Mouse (Mus musculus) frontal cortex, postnatal 14 days (tissue): ENCODE results near the gene Gtf2a1.
"Not testable (repeated sequence)": the region's sequence is repeated elsewhere in the genome, so short reads cannot be mapped to it uniquely, and the experiment has no call there.

ENCODE experiments used
- DNase-seq, 2 experiments: peaks; one replicate each; pipeline ENCODE4 v3.0.0; 2022; ENCODE audit warnings: low spot score in 2 of 2

Gtf2a1 gene

DNA sequence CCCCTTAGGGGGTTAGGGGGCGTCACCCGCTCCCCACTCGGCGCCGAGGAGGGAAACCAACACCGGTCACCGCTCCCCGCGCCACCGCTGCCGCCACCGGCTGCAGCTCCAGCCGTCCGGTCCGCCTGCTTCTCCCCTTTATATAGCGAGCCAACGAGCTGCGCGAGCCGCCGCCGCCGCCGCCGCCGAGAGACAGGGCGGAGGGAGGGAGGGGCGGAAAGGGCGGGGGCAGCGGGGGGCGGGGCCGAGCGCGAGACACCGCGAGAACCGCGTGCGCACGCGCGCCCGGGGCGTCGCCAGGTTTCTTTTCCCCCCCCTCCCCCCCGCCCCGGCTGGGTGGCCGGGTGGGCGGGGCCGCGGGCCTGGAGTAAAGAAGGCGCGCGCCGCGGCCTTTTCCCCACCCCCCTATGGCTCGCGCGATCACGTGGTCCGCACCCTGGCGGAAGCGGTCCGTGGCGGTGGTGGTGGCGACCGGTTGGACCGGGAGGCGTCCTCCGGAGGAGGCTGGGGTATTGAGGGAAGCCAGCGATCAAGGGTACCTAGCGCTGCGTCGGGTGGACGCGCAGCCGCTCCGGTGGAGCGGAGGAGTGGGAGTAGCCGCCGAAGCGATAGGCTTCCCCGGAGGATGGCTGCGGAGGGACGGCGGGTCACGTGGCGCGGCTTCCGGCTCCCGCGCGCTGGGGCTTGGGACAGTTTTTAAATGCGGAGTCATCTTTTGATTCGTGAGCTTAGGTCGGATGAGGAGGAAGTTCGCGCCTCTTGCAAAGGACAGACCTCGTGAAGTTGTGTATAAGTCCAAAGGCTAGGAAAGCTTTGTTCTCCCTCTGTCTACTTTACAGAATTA is at the start of gene Gtf2a1:
Gene Gtf2a1, minus strand, starts transcription at position 641 of the 844 bp plus-strand sequence.
- peak; percentile 87 to 88 for DNase-seq

DNA sequence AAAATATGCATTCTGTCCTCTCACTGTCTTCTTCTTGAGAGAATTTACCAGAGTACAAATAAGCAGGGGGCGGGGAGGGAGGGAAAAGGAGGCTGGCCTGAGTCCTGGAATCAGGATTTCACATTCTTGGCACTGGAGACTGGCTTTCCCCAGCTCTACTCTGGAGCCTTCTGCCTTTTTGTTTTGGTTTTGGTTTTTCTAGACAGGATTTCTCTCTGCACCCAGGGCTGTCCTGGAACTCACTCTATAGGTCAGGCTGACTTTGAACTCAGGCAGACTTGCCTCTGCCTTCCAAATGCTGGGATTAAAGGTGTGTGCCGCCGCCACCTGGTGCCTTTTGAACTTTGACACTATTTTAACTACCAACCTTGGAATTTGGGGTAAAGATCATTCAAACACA is 48.1 kb upstream of the Gtf2a1 start:
- no peak for DNase-seq

GRCm38 (mm10) chr12:91637136-91637909 is 47.0 kb upstream of the Gtf2a1 start:
- DNase-seq: no peak

- no peak for DNase-seq
Measured at GRCm38 (mm10) chr12:91626482-91626881, 36.2 kb upstream of the Gtf2a1 start.

DNA sequence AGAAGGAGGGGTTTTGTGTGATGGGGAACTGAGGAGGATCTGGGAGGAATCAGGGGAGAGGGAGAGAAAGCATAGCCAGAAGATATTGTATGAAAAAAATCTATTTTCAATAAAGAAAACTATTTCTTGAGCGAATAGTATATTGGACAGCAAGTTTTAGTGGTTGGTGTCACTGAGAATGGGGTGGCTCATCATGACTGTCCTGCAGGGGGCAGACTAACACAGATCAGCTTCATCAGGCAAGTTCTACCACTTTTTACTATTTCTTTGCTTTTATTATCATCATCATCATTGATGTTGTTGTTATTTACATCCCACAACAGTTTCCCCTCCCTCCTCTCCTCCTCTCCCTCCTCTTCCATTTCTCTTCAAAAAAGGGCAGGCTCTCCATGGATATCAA is 34.7 kb upstream of the Gtf2a1 start:
- DNase-seq: no peak

- DNase-seq: no peak
Measured at GRCm38 (mm10) chr12:91609425-91609824, 19.1 kb upstream of the Gtf2a1 start.

DNA sequence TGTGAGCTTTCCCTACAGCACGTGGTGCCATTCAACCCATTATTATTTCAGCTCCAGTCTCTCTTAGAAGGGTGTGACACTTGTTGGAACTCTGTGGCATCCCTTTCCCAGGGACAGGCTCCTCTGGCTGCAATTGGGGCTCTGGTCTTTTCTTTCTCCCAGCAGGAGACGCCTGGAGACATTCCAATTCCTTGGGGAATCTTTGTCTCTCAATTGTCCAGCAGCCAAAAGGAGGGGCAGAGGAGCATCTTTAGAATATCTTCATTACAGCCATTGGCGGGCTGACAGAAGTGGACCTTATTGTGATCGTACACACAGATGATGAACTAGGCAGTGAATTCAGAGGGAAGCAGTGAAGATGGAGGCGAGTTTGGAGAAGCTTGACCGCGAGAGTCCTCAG is 17.4 kb upstream of the Gtf2a1 start:
- DNase-seq: no peak

DNA sequence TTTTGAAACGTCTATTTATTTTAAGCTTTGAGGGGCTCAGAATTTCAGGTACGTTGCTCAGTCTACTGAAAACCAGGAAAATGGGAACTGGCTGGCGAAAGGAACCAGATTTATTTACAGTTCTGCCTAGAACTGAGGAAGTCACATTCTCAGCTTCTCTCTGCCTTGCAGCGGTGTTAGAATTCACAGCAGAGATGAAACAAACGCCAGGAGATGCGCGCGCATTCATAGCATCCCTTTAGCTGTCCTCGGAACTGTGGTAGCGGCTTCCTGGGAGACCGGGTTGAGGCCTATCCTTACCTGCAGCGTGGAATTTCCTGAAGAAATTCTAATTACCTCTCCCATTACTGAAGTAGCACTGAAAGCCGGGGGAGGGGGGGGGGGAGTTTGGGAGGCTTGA is 16.4 kb upstream of the Gtf2a1 start:
- no peak for DNase-seq

- no peak for DNase-seq
Measured at GRCm38 (mm10) chr12:91604600-91604999, 14.3 kb upstream of the Gtf2a1 start.

- DNase-seq: no peak
Measured at GRCm38 (mm10) chr12:91592128-91592527, 1.8 kb upstream of the Gtf2a1 start.

GRCm38 (mm10) chr12:91591191-91591590 is 904 bp upstream of the Gtf2a1 start:
- no peak for DNase-seq

DNA sequence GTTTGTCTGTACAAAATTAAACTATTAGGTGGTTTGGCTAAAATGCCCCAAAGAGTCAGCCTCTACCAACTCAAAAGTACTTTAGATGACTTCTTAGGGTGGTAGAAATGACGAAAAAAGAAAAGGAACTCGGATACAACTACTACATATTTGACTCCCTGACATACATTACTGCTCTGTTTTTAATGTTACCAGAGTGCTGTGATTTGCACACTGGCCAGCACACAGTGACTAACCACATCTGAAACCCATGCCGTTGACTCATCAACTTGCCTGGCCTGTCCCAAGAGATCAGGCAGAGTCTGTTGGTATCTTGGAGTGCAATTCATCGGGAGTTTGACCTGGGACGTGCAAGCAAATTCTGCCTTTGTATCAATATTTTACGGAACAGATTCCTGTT is 429 bp upstream of the Gtf2a1 start:
- no peak for DNase-seq

GRCm38 (mm10) chr12:91589542-91589846 is 793 bp downstream of the Gtf2a1 start:
- DNase-seq: no peak

- DNase-seq: peak; percentile 17 to 20
Measured at GRCm38 (mm10) chr12:91588670-91589541, 1.4 kb downstream of the Gtf2a1 start.

DNA sequence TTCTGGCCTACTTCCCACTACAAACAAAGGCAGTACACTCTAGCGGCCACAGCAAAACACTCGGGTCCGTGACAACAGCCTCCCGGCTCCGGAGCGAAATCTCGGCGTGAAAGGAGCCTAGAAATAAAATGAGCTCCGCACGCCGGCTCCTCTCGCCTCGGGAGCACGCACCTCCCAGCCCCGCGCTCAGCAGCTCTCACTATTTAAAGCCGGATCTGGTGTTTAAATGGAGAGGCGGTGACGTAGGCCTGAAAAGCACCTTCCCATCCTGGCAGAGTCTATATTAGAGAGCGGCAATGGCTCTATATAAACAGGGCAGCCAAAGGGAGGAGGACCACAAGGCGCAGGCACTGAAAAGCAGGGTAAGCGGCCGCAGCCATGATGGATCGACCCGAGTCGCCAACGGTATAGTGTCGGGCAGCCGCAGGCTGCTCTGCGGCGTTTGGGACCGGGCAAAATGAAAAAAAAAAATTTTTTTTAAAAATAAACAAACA is 2.1 kb downstream of the Gtf2a1 start:
- DNase-seq: peak; percentile 90 to 91

DNA sequence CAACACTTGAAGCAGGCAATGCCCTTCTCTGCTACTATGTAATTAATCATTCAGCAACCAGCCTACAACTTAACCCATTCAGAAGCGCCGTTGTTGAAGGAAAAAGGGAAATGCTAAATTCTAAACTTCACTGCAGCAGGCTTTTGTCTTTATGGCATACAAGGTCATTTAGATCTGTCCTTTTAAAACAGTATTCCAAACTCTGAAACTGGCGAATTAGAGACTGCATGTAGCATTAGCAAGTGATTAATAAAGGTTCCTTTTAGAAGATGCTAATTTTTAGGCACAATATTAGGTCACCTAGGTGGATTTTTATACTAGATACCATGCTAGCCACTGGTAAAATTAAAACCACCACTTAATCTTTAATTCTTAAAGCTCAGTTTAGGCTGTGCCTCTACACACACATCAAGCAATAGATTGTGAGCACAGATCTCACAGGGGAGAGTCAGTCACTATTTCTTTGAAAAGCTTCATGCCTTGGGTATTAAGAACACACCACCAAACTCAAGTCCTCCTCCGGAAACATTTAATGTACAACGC is 2.7 kb downstream of the Gtf2a1 start:
- no peak for DNase-seq

DNA sequence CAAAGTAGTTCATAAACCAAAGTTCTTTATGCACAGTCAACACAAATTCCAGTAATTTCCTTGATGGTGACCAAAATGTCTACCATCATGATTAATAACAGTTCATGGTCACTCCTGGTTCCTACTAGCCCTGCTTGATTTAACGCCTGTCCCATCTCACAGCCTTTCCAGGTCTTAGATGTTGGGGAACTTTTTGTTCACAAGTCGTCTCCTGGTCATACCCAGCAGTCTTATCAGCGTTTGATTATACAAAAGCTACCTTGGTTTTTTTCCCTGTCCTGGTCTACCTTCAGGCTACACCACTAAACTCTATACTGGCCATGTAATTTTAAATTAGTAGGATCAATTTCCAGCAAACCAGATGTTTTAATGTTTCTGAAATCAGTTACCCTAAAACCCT is 3.2 kb downstream of the Gtf2a1 start:
- no peak for DNase-seq

DNA sequence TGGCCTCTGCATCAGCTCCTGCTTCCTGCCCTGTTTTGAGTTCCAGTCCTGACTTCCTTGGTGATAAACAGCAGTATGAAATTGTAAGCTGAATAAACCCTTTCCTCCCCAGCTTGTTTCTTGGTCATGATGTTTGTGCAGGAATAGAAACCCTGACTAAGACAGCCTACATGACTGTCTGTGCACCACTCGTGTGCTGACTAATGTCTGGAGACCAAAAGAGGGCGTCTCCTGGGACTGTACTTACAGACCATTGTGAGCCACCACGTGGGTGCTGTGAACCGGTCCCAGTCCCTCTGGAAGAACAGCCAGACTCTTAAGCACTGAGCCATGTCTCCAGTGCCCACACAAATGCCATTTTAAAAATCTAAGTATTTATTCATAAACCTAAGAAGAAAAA is 4.5 kb downstream of the Gtf2a1 start:
- not testable (repeated sequence) for DNase-seq

GRCm38 (mm10) chr12:91585206-91585605 is 5.1 kb downstream of the Gtf2a1 start:
- no peak for DNase-seq

GRCm38 (mm10) chr12:91583409-91583808 is 6.9 kb downstream of the Gtf2a1 start:
- no peak for DNase-seq

- DNase-seq: no peak
Measured at GRCm38 (mm10) chr12:91582362-91583002, 7.8 kb downstream of the Gtf2a1 start.
